Mouse (Mus musculus): ENCODE measurements around the gene Rnf113a1. TPM values are rescaled to one million over a fixed set of nuclear protein-coding genes. Genes with fewer than 3 reads are reported as not detected.

The Rnf113a1 gene
- polyA plus RNA-seq (2015; fragmentation: Nextera tagmentation; extraction: Ambion mirVana), result 5.4 and 5.5 TPM in 2 replicates

DNA sequence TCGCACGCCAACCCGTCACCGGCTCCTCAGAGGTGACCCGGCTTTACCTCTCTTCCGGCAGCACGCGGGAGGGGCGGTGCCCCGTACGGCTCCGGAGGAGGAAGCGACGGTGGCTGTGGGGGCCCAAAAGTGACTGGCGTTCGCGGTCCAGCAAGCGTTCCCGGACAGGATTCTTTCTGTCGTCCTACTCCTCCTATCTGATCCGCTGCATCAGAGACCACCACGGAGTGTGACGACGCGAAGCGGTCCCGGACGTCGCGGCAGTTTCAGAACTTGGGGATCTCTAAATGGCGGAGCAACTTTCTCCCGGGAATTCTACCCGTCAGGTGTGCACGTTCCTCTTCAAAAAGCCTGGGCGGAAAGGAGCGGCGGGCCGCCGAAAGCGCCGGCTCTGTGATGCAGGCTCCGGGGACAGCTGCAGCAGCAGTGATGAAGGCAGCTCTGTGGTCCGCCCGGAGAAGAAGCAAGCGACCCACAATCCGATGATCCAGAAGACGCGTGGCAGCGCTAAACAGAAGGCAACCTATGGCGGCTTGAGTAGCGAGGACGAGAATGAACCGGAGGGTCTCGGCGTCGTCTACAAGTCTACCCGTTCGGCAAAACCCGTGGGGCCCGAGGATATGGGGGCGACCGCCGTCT lies at the start of gene Rnf113a1, which contains the start of gene Ndufa1:
Rnf113a1 (plus strand) TSS at position 141 of the 639 bp plus-strand sequence.
Ndufa1 (minus strand) TSS at position 59 of the 639 bp plus-strand sequence.

DNA sequence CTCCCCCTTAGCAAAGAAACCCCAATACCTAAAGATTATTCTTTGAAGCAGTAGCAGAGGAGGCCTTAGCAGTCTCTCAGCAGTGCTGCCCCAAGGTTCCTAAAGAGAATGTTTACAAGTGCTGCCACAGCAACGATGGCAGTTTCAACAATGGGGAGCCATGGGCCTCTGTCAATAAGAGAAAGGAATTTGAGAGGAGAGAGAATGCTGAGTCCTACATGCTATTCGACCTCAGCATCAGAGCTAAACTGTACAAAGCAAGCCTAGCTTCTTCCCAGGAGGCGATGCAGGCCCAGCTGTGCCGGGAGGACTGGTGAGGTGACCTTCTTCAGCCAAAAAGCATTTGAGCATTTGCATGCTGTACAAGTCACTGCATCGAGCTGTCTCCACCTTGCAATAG lies 22.3 kb upstream of the Rnf113a1 start, which contains the start of gene Akap14:
Akap14 (minus strand) TSS at position 101 of the 400 bp plus-strand sequence.

DNA sequence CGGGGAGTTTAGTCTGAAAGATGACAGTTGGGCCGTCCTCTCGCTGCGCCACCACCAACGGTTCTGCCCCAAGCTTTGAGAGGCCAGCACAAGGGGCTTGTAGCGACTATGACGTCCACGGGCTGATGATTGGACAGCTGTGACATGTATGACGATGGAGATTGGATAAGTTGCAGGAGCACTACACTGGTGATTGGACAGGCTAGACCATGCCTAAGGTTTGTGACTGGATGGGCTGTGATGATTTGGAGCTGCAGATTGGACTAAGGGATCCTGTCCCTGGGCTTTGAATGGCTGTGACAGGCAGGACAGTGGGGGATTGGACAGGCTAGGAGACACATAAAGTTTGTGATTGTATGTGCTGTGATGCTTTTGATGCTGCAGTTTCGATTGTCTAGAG lies 19.9 kb downstream of the Rnf113a1 start, which contains the start of gene Gm9:
Gm9 (minus strand) TSS at position 101 of the 400 bp plus-strand sequence.

DNA sequence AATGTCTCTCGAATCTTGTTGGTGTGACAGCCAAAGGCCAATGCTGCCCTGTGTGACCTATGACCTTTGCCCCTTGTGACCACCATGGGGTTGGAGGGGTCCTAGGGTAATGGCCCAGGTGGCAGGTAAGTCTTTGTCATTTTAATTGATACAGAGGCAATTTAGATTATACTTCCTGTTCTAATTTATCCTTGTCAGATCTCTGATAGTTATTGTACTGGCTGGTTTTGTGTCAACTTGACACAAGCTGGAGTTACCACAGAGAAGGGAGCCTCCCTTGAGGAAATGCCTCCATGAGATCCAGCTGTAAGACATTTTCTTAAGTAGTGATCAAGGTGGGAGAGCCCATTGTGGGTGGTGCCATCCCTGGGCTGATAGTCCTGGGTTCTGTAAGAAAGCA lies 31.1 kb downstream of the Rnf113a1 start, which contains the start of gene Rhox1:
Rhox1 (minus strand) TSS at position 101 of the 400 bp plus-strand sequence.

Other genes with a start within 250 kb of the Rnf113a1 start
- 7.7 and 12.2 TPM in 2 replicates for gene Sept6, start 199.5 kb upstream of the Rnf113a1 start, polyA plus RNA-seq (2015; fragmentation: Nextera tagmentation; extraction: Ambion mirVana)
- gene Sowahd, start 142.4 kb upstream of the Rnf113a1 start, polyA plus RNA-seq (2015; fragmentation: Nextera tagmentation; extraction: Ambion mirVana), result 0.45 and 2.4 TPM in 2 replicates
- gene Rpl39, start 105.8 kb upstream of the Rnf113a1 start, polyA plus RNA-seq (2015; fragmentation: Nextera tagmentation; extraction: Ambion mirVana), result 424 and 466 TPM in 2 replicates
- gene Upf3b, start 80.9 kb upstream of the Rnf113a1 start, polyA plus RNA-seq (2015; fragmentation: Nextera tagmentation; extraction: Ambion mirVana), result 7.7 and 8.2 TPM in 2 replicates
- gene Nkap, start 64.5 kb upstream of the Rnf113a1 start, polyA plus RNA-seq (2015; fragmentation: Nextera tagmentation; extraction: Ambion mirVana), result 9.0 and 9.9 TPM in 2 replicates
- not detected in 2 replicates for gene Akap14, start 22.4 kb upstream of the Rnf113a1 start, polyA plus RNA-seq (2015; fragmentation: Nextera tagmentation; extraction: Ambion mirVana)
- 757 and 886 TPM in 2 replicates for gene Ndufa1, start 82 bp upstream of the Rnf113a1 start, polyA plus RNA-seq (2015; fragmentation: Nextera tagmentation; extraction: Ambion mirVana)
- not detected in 2 replicates for gene Gm9, start 19.8 kb downstream of the Rnf113a1 start, polyA plus RNA-seq (2015; fragmentation: Nextera tagmentation; extraction: Ambion mirVana)
- gene Rhox1, start 31.0 kb downstream of the Rnf113a1 start, polyA plus RNA-seq (2015; fragmentation: Nextera tagmentation; extraction: Ambion mirVana), result not detected in 2 replicates
- not detected in 2 replicates for gene Rhox2a, start 53.7 kb downstream of the Rnf113a1 start, polyA plus RNA-seq (2015; fragmentation: Nextera tagmentation; extraction: Ambion mirVana)
- gene Rhox3a, start 58.7 kb downstream of the Rnf113a1 start, polyA plus RNA-seq (2015; fragmentation: Nextera tagmentation; extraction: Ambion mirVana), result not detected in 2 replicates
- gene Rhox4a, start 74.1 kb downstream of the Rnf113a1 start, polyA plus RNA-seq (2015; fragmentation: Nextera tagmentation; extraction: Ambion mirVana), result not detected in 2 replicates
- gene Rhox3a2, start 188.8 kb downstream of the Rnf113a1 start, polyA plus RNA-seq (2015; fragmentation: Nextera tagmentation; extraction: Ambion mirVana), result 0.68 TPM in 1 of 2 replicates, not detected in the other
- not detected in 2 replicates for gene Rhox4a2, start 199.6 kb downstream of the Rnf113a1 start, polyA plus RNA-seq (2015; fragmentation: Nextera tagmentation; extraction: Ambion mirVana)
- not detected in 2 replicates for gene Rhox2b, start 220.8 kb downstream of the Rnf113a1 start, polyA plus RNA-seq (2015; fragmentation: Nextera tagmentation; extraction: Ambion mirVana)
- not detected in 2 replicates for gene Rhox4b, start 241.2 kb downstream of the Rnf113a1 start, polyA plus RNA-seq (2015; fragmentation: Nextera tagmentation; extraction: Ambion mirVana)

Data from skeletal muscle tissue, postnatal 0 days (tissue).